Mouse (Mus musculus): ENCODE measurements around the gene Tiam1.
"Not testable (repeated sequence)": the region's sequence is repeated elsewhere in the genome, so short reads cannot be mapped to it uniquely, and the experiment has no call there.

Tiam1 gene

DNA sequence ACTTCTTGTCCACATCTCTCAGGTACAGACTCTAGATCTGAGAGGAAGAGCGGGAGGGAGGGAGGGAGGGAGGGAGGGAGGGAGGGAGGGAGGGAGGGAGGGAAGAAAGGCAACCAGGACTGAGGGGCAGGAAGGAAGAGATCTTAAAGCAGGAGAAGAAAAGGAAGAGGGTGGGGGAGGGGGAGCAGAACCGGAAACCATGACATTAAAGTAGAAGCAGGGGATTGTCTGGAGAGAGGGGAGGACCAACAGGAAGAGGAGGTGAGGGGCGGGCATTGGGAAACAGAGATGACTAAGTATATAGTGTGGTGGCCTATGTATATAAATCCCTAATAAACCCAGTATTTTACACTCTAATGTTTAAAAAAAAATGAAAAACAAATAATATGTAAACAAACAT, 34.1 kb downstream of the Tiam1 start:
- no peak for DNase-seq (ENCODE audit: low read depth, low spot score)

DNA sequence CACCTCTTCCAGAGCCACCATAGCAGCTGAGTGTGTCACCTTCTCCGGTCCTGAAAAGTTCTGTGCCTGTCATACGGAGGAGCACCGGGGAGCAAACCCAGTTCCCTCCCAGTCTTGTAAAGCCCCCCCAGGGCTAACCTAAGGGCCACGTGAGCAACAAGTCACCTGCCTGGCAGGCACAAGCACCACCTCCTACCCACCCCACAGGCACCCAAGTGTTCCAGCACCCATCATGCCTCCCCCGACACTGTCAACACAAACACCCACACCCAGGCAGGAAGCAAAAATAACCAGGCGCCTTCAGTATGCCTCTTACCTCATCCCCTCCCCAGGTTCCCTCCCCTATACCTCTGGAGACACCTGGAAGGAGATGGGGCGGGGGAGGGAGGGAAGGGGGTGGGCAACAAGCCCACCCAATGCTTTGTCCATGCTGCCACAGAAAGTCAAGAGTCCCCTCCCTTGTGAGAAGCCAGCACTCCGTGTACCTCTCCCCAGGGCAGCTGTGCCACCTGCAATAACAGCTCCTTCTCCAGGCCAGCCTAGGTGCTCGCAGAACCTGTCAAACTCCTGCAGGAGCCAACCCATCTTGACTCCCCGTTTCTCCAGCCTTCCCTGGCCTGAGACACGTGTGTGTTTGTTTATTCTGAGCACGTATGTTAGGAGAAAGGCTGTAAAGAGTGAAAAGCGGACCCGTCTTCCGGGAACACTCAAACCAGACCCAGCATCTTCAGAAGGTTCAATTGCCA, 38.7 kb downstream of the Tiam1 start:
- DNase-seq (ENCODE audit: low read depth, low spot score): no peak

DNA sequence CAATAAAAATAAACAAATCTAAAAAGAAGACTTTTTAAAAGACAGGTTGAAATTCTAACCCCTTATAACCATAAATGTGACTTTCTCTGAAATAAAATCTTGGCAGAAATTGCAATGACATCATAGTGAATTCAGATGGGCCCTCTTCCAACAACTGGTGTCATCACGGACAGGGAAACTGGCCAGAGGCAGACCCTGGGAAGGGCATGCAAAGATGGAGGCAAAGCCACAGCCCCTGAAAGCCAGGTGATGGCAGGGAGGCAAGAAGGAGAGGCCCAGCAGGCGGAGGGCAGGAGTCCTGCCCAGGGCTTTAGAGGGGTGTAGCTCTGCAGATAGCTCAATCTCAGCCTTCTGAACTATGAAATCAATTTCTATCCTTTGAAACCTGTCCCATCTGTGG, 39.8 kb downstream of the Tiam1 start:
- no peak for DNase-seq (ENCODE audit: low read depth, low spot score)

DNA sequence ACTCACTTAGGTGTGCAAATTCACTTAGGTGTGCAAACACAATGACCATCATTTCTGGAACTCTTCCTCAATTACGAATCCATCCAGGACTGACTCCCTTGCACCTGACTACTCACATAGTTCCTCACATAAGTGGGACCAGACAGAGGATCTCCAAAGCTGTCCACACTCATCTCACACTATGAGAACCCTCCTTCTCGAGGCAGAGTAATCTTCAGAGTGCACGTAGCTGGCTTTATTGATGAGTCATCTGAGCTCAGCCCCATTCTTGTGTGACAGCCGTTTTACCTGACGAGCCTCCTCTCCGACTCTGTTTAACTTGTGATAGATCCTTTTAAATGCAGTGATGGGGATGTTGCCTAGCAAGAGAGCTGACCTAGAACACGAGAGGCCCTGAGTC, 41.0 kb downstream of the Tiam1 start:
- no peak for DNase-seq (ENCODE audit: low read depth, low spot score)

DNA sequence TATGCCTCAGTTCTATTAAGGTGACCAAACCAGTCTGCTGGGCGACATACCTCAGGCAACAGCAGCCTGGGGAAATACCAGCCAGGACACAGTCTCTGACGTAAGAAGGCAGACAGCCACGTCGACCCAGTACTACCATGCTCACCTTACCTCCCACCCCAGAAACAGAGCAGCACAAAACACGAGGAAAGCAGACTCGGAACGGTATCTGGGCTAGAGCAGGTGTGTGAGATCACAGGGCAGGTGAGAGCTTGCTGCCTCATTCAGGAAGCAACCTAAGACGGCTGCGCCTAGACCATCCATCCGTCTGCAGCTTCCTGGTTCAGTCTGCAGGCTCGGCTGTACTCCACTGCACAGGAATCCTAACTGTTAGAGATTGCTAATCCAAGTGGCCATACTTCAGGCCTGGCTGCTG, 45.4 kb downstream of the Tiam1 start:
- no peak for DNase-seq (ENCODE audit: low read depth, low spot score)

DNA sequence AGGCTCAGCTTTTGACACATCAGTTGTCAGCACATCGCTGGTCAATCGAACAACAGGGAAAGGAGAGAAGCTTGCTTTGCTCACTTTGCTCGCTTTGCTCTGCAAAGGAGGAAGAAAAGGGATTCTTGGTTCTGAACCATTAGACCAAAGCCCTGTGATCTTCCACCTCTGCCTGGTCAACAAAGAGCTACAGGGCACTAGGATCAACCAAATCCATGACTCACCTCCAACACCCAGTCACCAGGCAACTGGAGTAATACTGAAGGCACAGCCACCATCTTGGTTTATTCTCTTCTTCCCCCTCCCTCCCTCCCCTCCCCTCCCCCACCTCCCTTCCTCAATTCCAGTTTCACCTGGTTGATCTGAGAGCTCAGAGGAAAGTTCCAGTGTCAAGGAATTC, 45.8 kb downstream of the Tiam1 start:
- no peak for DNase-seq (ENCODE audit: low read depth, low spot score)

DNA sequence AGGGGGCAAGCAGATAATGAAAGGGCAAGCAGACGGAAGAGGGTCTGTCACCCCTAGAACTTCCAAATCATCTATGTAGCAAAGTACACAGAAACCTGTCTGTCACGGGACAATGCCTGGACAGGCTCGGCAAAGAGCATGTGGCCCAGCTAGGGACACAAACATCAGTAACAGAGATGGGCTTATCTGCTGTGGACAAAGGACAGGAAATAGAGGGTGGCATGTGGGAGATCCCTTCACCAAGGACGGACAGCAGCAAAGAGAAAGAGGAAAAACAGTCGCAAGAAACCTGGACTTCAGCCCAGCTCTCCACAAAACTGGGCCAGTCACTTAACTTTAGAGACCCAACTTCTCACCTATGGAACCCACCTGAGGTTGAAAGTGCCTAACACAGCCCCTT, 47.6 kb downstream of the Tiam1 start:
- DNase-seq (ENCODE audit: low read depth, low spot score): no peak

DNA sequence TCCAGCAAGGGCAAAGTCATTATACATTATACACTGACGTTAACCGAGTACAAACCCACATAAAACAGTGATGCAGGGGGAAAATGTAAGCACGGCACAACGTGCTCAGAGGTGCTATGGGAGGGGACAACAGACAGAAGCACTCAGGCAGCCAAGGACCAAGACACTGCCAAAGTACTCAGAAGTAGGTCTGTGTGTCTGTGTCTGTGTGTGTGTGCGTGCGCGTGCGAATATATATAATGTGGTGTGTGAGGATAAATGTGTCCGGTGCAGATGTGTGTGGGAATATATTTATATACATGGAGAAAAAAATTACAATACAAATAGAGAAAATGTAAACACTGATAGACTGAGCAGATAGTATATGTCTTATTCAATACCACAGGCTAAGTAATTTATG, 50.6 kb downstream of the Tiam1 start:
- no peak for DNase-seq (ENCODE audit: low read depth, low spot score)

DNA sequence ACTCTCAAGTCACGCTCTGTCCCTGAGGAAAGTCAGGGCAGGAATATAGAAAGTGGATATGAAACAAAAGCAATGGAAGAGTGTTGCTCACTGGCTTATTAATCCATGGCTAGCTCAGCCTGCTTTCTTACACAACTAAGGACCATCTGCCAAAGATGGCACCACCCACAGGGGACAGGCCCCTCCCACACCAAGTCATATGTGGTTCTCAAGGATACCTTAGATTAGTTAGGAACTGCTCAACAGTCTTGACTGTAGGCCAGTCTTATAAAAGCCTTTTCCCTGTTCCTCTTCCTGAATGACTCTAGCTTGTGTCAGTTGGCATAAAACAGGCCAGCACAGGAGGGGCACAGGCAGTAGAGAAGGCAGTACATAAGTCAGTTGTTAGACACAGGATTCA, 51.7 kb downstream of the Tiam1 start:
- DNase-seq (ENCODE audit: low read depth, low spot score): no peak

DNA sequence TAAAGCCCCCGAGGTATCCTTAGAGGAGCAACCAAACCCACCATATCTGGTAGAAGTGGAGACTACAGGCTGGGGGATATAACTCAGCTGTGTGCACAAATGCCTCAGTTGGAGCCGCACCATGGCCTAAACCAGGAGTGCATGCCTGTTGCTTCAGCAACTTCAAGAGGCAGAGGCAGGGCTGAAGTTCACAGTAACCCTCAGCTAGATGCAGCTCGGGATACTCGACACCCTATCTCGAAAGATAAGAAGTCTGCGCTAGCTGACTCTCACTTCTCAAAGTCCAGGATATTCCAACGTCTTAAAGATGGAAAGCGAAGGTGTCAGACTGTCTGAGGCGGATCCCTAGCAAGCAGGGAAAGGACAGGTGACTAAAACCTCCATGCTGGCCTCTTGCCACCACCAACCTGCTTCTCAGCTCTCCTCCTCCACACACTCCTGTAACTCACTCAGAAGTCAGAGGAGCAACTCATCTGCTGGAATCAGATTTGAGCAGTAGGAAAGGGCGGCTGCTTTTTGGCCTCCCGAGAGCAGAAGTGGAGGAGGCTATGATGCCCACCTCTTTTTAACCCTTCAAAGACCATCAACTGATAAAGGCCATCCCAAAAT, 52.4 kb downstream of the Tiam1 start:
- no peak for DNase-seq (ENCODE audit: low read depth, low spot score)

DNA sequence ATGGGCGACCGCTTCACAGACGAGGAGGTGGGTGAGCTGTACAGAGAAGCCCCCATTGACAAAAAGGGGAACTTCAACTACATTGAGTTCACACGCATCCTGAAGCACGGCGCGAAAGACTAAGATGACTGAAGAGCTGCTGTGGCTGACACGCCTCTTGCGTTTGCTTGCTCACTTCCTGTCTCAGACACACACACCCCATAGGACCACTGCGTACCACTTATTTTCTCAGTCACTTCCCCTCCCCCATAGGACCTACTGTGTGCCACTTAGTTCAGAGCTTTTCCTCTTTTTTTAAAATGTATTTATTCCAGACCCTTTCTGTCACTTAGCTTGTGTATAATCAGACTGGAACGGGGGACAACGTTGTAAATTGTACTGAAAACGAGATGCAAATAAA, 53.2 kb downstream of the Tiam1 start:
- DNase-seq (ENCODE audit: low read depth, low spot score): no peak

DNA sequence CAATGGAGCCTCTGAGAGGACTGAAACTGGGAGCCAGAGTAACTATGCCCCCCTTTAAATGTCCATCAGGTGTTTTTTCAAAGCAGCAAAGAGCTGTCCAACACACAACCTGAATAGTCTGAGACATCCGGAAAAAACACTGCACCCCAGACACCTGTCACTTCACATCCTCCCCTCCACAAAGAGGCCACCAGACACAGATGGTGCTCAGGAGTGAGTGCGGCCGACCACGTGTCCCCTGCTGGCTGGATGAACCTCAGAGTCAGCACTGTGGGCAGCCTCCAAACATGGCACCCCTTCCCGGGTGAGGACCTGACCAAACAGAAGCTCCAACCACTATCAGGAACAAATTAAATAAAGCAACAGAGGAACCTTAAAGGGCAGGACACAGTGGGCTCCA, 56.3 kb downstream of the Tiam1 start:
- no peak for DNase-seq (ENCODE audit: low read depth, low spot score)

DNA sequence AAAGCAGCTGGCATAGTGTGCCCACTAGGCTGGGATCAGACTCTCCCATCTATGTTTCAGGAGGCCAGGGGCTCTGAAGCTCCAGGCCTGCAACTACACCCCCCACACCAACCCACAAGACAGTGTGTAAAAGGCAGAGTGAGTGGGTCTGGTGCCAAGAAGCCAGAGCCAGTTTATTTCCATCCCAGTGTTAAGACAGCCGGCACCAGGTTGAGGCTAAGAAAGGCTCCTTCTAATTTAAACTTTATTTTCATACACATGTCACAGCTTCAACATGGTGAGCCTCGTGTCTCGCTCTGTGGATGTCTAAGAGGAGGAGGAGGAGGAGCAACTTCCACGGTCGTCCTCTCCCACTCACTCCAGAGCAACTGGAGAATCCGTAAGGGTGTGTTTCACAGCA, 57.5 kb downstream of the Tiam1 start:
- no peak for DNase-seq (ENCODE audit: low read depth, low spot score)

DNA sequence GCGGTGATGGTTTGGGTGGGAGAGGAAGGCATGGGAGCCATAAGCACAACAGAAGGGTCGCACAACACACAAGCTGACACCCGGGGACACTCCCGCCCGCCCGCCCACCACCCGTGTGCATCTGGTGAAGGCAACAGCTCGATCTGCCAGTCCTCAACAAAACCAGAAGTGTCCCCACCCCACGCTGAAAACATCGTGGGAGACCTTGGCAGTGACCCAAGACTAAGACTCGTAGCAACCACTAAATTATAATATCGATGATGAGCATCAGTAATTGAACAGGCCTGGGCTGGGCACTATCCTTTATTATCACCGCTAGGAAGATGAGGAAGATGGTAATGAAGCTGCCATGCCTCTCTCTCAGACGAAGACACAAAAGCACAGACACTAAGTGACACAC, 58.0 kb downstream of the Tiam1 start:
- no peak for DNase-seq (ENCODE audit: low read depth, low spot score)

DNA sequence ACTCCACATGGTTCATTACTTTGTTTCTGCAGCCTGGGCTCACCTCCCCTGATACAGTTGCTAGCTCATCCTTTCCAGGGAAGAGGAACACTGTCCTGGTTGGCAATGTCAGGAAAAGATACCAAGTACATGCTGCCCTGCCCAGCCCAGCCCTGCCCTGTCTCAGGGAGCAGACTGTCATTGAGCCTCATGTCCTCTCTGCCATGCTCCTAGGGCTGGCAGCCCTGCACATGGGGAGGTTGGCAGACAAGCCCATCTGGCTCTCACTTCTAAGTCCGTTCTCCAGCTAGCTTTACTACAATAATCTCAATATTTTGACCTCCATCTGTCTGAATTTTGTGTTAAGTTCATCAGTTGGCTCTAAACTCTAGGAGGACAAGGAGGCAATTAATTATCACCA, 62.4 kb downstream of the Tiam1 start:
- DNase-seq (ENCODE audit: low read depth, low spot score): no peak

DNA sequence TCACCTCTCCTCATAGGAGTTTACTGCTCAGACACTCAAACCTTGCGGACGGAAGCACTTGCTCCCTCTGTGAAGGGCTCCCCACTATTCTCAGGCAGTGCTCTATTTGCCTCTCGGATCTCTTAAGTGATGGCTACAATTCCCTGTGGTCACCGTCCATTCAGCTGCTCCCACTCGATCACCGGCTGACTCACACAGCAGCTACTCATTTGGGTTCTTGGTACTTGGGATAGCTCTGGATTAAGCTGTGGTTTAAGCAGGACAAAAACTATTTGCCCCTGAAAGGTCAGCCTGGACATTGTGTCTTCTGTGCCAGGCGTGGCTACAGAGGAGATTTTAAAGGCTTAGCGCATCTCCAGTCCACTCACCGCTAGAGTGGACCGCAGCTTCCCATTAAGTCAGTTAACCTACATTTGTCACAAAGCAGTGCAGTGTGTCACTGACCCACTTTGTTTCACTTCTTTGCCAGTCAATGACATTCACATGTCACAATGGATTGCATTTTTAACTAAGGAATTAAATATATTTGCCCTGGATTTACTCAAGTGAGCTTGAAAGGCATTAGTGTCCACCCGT, 64.7 kb downstream of the Tiam1 start:
- no peak for DNase-seq (ENCODE audit: low read depth, low spot score)

DNA sequence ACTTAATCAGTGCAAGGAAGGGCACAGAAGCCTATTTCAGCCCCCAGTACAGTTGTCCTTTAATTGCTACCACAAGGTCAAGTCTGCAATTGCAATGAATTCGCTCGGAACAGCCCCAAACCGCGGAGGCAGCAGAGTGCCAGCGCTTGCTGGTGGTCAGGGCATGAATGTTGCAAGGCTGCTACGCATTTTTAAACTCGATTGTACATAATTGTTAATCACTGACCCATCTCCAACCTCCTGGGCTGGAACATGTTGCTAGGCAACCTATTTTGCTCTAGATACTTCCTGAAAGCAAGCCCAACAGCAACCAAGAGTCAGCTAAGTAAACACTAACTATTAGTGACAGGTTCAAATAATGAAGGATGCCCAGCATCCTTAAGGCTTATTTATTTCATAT, 70.1 kb downstream of the Tiam1 start:
- peak; percentile 25 for DNase-seq (ENCODE audit: low read depth, low spot score)

DNA sequence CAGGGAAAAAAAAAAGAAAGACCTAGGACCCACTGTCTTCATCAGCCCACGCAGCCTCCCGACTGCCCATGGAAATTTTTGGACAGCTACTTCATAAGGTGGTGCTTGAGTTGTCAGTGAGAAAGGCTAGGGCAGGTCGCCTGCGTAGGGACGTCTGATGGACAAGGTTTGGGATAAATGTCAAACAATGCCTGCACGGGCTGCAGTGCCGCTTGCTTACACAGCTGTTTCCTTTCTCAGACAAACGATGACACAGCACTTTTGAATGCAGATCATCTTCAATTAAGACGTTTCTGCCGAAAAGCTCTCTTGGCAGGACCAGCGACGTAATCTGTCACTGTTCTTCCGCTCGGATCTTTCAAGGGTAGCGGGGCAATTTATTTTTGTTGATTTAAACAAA, 70.9 kb downstream of the Tiam1 start:
- DNase-seq (ENCODE audit: low read depth, low spot score): no peak

DNA sequence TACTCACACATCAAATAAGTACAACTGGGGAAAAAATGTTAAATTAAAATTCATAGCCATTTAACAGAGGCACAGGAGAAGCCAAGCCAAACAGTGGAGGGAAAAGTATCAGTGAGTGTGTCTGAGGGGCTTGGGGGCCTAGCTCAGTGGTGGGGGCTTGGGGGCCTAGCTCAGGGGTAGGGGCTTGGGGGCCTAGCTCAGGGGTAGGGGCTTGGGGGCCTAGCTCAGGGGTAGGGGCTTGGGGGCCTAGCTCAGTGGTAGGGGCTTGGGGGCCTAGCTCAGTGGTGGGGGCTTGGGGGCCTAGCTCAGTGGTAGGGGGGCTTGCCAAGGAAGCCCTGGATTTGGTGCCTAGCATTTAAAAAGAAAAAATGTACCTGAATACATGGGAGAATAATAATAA, 72.4 kb downstream of the Tiam1 start:
- DNase-seq (ENCODE audit: low read depth, low spot score): not testable (repeated sequence)

DNA sequence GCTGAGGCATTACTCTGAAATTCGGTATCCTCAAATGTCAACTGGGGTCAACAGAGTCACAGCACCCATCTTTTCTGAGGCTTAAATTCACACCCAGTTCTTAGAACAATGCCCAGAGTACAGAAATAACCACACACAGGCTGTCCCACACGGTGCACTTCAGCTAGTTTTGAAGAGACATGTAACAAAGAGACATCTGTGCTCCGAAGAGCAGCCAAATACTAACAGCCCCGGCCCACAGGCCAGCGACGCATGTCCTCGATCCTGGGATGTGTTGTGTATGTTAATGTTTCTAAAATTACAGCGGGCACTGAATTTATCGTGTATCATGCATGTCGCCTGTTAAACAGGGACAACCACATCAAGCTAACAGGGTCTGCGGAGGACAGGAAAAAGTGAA, 73.5 kb downstream of the Tiam1 start:
- DNase-seq (ENCODE audit: low read depth, low spot score): no peak

DNA sequence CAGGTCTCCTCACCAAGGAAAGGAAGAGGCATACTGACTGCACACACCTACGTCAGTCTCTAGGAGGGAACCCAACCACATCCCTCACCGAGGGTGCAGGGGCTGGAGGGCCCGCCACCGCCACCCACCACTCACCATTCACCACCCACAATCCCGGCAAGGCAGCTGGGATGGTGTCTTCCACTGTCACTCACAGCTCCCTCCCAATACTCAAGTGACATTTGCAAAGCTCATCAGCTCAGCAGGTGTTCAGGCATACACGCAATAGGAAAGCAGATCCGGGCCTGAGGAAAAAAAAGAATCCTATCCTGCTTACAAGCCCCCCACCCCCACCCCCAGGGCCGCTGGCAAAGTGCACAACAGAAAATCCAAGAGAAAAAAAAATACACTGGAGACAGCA, 74.4 kb downstream of the Tiam1 start:
- no peak for DNase-seq (ENCODE audit: low read depth, low spot score)

DNA sequence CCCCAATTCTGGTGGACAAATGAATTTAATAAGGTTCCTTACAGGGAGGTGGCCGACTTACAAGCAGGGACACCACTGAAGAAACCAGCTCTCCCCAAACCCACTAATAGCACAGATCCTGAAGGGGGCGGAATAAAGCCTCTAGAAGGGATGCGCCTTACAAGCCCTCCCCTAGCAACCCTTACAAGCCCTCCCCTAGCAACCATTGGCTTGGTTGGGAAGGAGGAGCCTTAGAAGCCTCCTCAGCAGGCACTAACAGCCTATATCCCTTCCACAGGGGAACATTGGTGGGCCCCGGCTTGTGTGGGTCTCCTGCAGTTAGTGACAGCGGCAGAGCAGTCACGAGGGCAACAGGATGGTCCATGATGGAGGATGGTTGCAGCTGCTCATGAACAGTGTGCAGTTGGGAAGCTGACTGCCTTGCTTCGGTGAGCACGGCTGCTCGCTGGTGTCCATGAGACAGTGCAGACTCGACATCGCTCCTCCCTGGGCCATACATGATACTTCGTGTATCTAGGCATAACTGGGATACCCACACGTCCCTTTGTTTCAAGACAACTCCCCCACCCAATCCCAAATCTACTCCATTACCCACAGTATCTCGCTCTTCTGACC, 90.6 kb downstream of the Tiam1 start:
- no peak for DNase-seq (ENCODE audit: low read depth, low spot score)

DNA sequence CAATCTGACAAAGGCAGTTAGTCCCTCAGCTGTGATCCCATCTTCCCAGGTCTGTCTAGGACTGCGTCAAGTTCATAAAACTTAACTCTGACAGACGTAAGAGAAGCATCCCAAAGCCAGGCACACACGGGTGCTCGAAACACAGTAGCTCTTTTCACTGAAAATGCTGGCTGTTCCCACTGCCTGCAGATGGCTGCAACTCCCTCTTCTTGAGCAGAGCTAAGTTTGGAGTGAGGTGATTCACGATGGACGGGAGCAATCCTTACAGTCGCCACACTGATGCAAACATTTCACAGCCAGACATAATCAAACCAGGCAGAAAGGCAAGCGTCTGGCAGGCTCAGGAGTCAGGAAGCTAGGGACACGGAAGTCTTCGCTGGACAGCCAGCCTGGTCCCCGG, 91.2 kb downstream of the Tiam1 start:
- DNase-seq (ENCODE audit: low read depth, low spot score): no peak

Data from forelimb bud, embryonic 11.5 days (tissue).